Mouse (Mus musculus) erythroblast, embryonic 14.5 days (primary cell): Measurements from ENCODE around the gene Rabepk.

Source experiments
- GATA1 ChIP-seq: IDR thresholded peaks from 2 replicates; pipeline ENCODE4 v1.6.1; 2012; ENCODE audit warnings: low read length, inconsistent platforms, mixed read lengths
- TAL1 ChIP-seq: IDR thresholded peaks from 3 replicates; pipeline ENCODE4 v1.6.1; 2012; ENCODE audit warnings: low read length, inconsistent platforms, mixed read lengths

GRCm38 (mm10) chr2:34742675-34743074, 57.0 kb downstream of the Rabepk start:
- TF ChIP-seq TAL1 = no peak
- no peak for TF ChIP-seq GATA1
